Mouse (Mus musculus) layer of hippocampus, postnatal 10 days (tissue): ENCODE measurements around the gene Stk19. TPM values are rescaled to one million over a fixed set of nuclear protein-coding genes. Genes with fewer than 3 reads are reported as not detected.
A peak's percentile ranks its signal among the peaks of the same experiment; 100 is the strongest.
"Not testable (repeated sequence)": the region's sequence is repeated elsewhere in the genome, so short reads cannot be mapped to it uniquely, and the experiment has no call there.

Experiments
- DNase-seq, 2 experiments: peaks; one replicate each; pipeline ENCODE4 v3.0.0; 2021; ENCODE audit warnings: low spot score in 2 of 2
- total RNA-seq, 2 experiments: library from RNA; stranded (reverse); gene quantifications; 2 replicates each; pipeline ENCODE4 v1.2.3; 2021

The Stk19 gene
- total RNA-seq, 2 experiments from 2014 or later: 63.6 to 64.2 TPM

GRCm38 (mm10) chr17:34844884-34845283, 8.1 kb upstream of the Stk19 start:
- DNase-seq: no peak

GRCm38 (mm10) chr17:34840736-34841307, 4.1 kb upstream of the Stk19 start:
- DNase-seq: no peak

- no peak for DNase-seq
Measured at GRCm38 (mm10) chr17:34838785-34839184, 2.0 kb upstream of the Stk19 start.

GRCm38 (mm10) chr17:34837464-34838324, 949 bp upstream of the Stk19 start:
- peak in 1 of 2 experiments; percentile 20 for DNase-seq

- no peak for DNase-seq
Measured at GRCm38 (mm10) chr17:34836155-34836855, 440 bp downstream of the Stk19 start.

- DNase-seq: not testable (repeated sequence)
Measured at GRCm38 (mm10) chr17:34830776-34831175, 6.0 kb downstream of the Stk19 start.

- no peak for DNase-seq
Measured at GRCm38 (mm10) chr17:34814818-34815370, 21.9 kb downstream of the Stk19 start.

- DNase-seq: peak; percentile 40 to 52
Measured at GRCm38 (mm10) chr17:34813747-34814146, 23.0 kb downstream of the Stk19 start.

- no peak for DNase-seq
Measured at GRCm38 (mm10) chr17:34811275-34811674, 25.5 kb downstream of the Stk19 start.

- DNase-seq: not testable (repeated sequence)
Measured at GRCm38 (mm10) chr17:34810811-34811210, 25.9 kb downstream of the Stk19 start.

- not testable (repeated sequence) for DNase-seq
Measured at GRCm38 (mm10) chr17:34810411-34810810, 26.3 kb downstream of the Stk19 start.

GRCm38 (mm10) chr17:34808599-34809205, 28.0 kb downstream of the Stk19 start:
- no peak for DNase-seq

- no peak for DNase-seq
Measured at GRCm38 (mm10) chr17:34807176-34807575, 29.6 kb downstream of the Stk19 start.

GRCm38 (mm10) chr17:34804871-34805562, 31.7 kb downstream of the Stk19 start:
- DNase-seq: no peak

GRCm38 (mm10) chr17:34804301-34804700, 32.4 kb downstream of the Stk19 start, which contains the start of gene Cyp21a1:
Gene Cyp21a1, minus strand, starts transcription at chr17:34804561.
- DNase-seq: not testable (repeated sequence)

GRCm38 (mm10) chr17:34803367-34803766, 33.4 kb downstream of the Stk19 start:
- DNase-seq: not testable (repeated sequence)

- not testable (repeated sequence) for DNase-seq
Measured at GRCm38 (mm10) chr17:34802756-34803155, 34.0 kb downstream of the Stk19 start.

GRCm38 (mm10) chr17:34800781-34801305, 35.9 kb downstream of the Stk19 start:
- DNase-seq: not testable (repeated sequence)

- no peak for DNase-seq
Measured at GRCm38 (mm10) chr17:34799531-34799925, 37.2 kb downstream of the Stk19 start.

- DNase-seq: no peak
Measured at GRCm38 (mm10) chr17:34798866-34799530, 37.7 kb downstream of the Stk19 start.
